Mouse (Mus musculus): ENCODE measurements around the gene Lrrc49. TPM values are rescaled to one million over a fixed set of nuclear protein-coding genes. Genes with fewer than 3 reads are reported as not detected.
A peak's percentile ranks its signal among the peaks of the same experiment; 100 is the strongest.

Lrrc49 gene
- total RNA-seq, 1 experiment = 3.7 TPM

- Histone ChIP-seq H3K9ac (ENCODE audit: insufficient read depth, low read depth, low read length, poor library complexity, severe bottlenecking) (no peak overlapping the region), H3K4me1 (ENCODE audit: control insufficient read depth in 2 of 2, insufficient read depth in 2 of 2, low read length in 2 of 2, poor library complexity in 1 of 2) (no peaks in the 10 kb centered on the region), H3K9me3 (ENCODE audit: control insufficient read depth, insufficient read depth, low read depth, low read length) (no peaks in the 10 kb centered on the region), H3K27ac (ENCODE audit: insufficient read depth, low read depth, low read length, poor library complexity, severe bottlenecking) (no peak overlapping the region), H3K4me3 (ENCODE audit: insufficient read depth in 1 of 2, low read depth in 1 of 2, low read length in 2 of 2, poor library complexity in 1 of 2, severe bottlenecking in 1 of 2) (no peak overlapping the region), H3K36me3 (ENCODE audit: control insufficient read depth, insufficient read depth, low read length, poor library complexity, severe bottlenecking) (no peaks in the 10 kb centered on the region)
- DNase-seq (ENCODE audit: low read depth, low spot score) = no peak
- in situ Hi-C loops (cut with MboI; ENCODE audit: low sequenced_read_pairs in 2 of 2, unreplicated experiment in 2 of 2) = no loop called here
- TF ChIP-seq MAFK (IDR thresholded peaks at IDR 0.05; ENCODE audit: insufficient read depth, low read depth, low read length) (no peak), ZC3H11A (IDR thresholded peaks at IDR 0.05; ENCODE audit: borderline replicate concordance, low read depth, low read length) (no peak), HCFC1 (IDR thresholded peaks at IDR 0.05; ENCODE audit: borderline replicate concordance, insufficient read depth, low read length) (no peak), ZNF384 (IDR thresholded peaks at IDR 0.05; ENCODE audit: low read depth, low read length) (no peak), CHD2 (IDR thresholded peaks at IDR 0.05; ENCODE audit: low read depth, low read length) (no peak)
These were observed 11.5 kb downstream of the Lrrc49 start for GRCm38 (mm10) chr9:60676429-60676828.

- H3K36me3 ChIP-seq (ENCODE audit: control insufficient read depth, insufficient read depth, low read length, poor library complexity, severe bottlenecking) = no peaks in the 10 kb centered on the region
- H3K4me1 ChIP-seq (ENCODE audit: control insufficient read depth in 2 of 2, insufficient read depth in 2 of 2, low read length in 2 of 2, poor library complexity in 1 of 2) = no peaks in the 10 kb centered on the region
- H3K9me3 ChIP-seq (ENCODE audit: control insufficient read depth, insufficient read depth, low read depth, low read length) = no peaks in the 10 kb centered on the region
- in situ Hi-C loops (cut with MboI; ENCODE audit: low sequenced_read_pairs in 2 of 2, unreplicated experiment in 2 of 2) = no loop called here
- H3K9ac ChIP-seq (ENCODE audit: insufficient read depth, low read depth, low read length, poor library complexity, severe bottlenecking) = no peak overlapping the region
- H3K4me3 ChIP-seq (ENCODE audit: insufficient read depth in 1 of 2, low read depth in 1 of 2, low read length in 2 of 2, poor library complexity in 1 of 2, severe bottlenecking in 1 of 2) = no peak overlapping the region
- TF ChIP-seq HCFC1 (IDR thresholded peaks at IDR 0.05; ENCODE audit: borderline replicate concordance, insufficient read depth, low read length) (no peak), ZNF384 (IDR thresholded peaks at IDR 0.05; ENCODE audit: low read depth, low read length) (no peak), MAFK (IDR thresholded peaks at IDR 0.05; ENCODE audit: insufficient read depth, low read depth, low read length) (no peak), ZC3H11A (IDR thresholded peaks at IDR 0.05; ENCODE audit: borderline replicate concordance, low read depth, low read length) (no peak), CHD2 (IDR thresholded peaks at IDR 0.05; ENCODE audit: low read depth, low read length) (no peak)
- no peak overlapping the region for H3K27ac ChIP-seq (ENCODE audit: insufficient read depth, low read depth, low read length, poor library complexity, severe bottlenecking)
- no peak for DNase-seq (ENCODE audit: low read depth, low spot score)
These were observed 13.2 kb downstream of the Lrrc49 start for GRCm38 (mm10) chr9:60674780-60675179.

GRCm38 (mm10) chr9:60672568-60672967, 15.4 kb downstream of the Lrrc49 start:
- Histone ChIP-seq H3K9ac (ENCODE audit: insufficient read depth, low read depth, low read length, poor library complexity, severe bottlenecking) (no peak overlapping the region), H3K36me3 (ENCODE audit: control insufficient read depth, insufficient read depth, low read length, poor library complexity, severe bottlenecking) (no peaks in the 10 kb centered on the region), H3K9me3 (ENCODE audit: control insufficient read depth, insufficient read depth, low read depth, low read length) (no peaks in the 10 kb centered on the region), H3K4me3 (ENCODE audit: insufficient read depth in 1 of 2, low read depth in 1 of 2, low read length in 2 of 2, poor library complexity in 1 of 2, severe bottlenecking in 1 of 2) (no peak overlapping the region), H3K4me1 (ENCODE audit: control insufficient read depth in 2 of 2, insufficient read depth in 2 of 2, low read length in 2 of 2, poor library complexity in 1 of 2) (no peaks in the 10 kb centered on the region), H3K27ac (ENCODE audit: insufficient read depth, low read depth, low read length, poor library complexity, severe bottlenecking) (no peak overlapping the region)
- in situ Hi-C loops (cut with MboI; ENCODE audit: low sequenced_read_pairs in 2 of 2, unreplicated experiment in 2 of 2) = no loop called here
- no peak for TF ChIP-seq HCFC1 (IDR thresholded peaks at IDR 0.05; ENCODE audit: borderline replicate concordance, insufficient read depth, low read length)
- no peak for TF ChIP-seq MAFK (IDR thresholded peaks at IDR 0.05; ENCODE audit: insufficient read depth, low read depth, low read length)
- no peak for TF ChIP-seq ZC3H11A (IDR thresholded peaks at IDR 0.05; ENCODE audit: borderline replicate concordance, low read depth, low read length)
- TF ChIP-seq CHD2 (IDR thresholded peaks at IDR 0.05; ENCODE audit: low read depth, low read length) = no peak
- TF ChIP-seq ZNF384 (IDR thresholded peaks at IDR 0.05; ENCODE audit: low read depth, low read length) = no peak
- no peak for DNase-seq (ENCODE audit: low read depth, low spot score)

- in situ Hi-C loops (cut with MboI; ENCODE audit: low sequenced_read_pairs in 2 of 2, unreplicated experiment in 2 of 2) = no loop called here
- no peaks in the 10 kb centered on the region for H3K36me3 ChIP-seq (ENCODE audit: control insufficient read depth, insufficient read depth, low read length, poor library complexity, severe bottlenecking)
These were observed 19.1 kb downstream of the Lrrc49 start for GRCm38 (mm10) chr9:60668886-60669285.

GRCm38 (mm10) chr9:60665535-60665934, 22.4 kb downstream of the Lrrc49 start:
- in situ Hi-C loops (cut with MboI; ENCODE audit: low sequenced_read_pairs in 2 of 2, unreplicated experiment in 2 of 2) = no loop called here
- no peak overlapping the region for H3K27ac ChIP-seq (ENCODE audit: insufficient read depth, low read depth, low read length, poor library complexity, severe bottlenecking)
- H3K4me1 ChIP-seq (ENCODE audit: control insufficient read depth in 2 of 2, insufficient read depth in 2 of 2, low read length in 2 of 2, poor library complexity in 1 of 2) = no peaks in the 10 kb centered on the region
- H3K9ac ChIP-seq (ENCODE audit: insufficient read depth, low read depth, low read length, poor library complexity, severe bottlenecking) = no peak overlapping the region
- DNase-seq (ENCODE audit: low read depth, low spot score) = no peak
- H3K36me3 ChIP-seq (ENCODE audit: control insufficient read depth, insufficient read depth, low read length, poor library complexity, severe bottlenecking) = no peaks in the 10 kb centered on the region
- H3K4me3 ChIP-seq (ENCODE audit: insufficient read depth in 1 of 2, low read depth in 1 of 2, low read length in 2 of 2, poor library complexity in 1 of 2, severe bottlenecking in 1 of 2) = no peak overlapping the region
- TF ChIP-seq ZC3H11A (IDR thresholded peaks at IDR 0.05; ENCODE audit: borderline replicate concordance, low read depth, low read length) = no peak
- TF ChIP-seq CHD2 (IDR thresholded peaks at IDR 0.05; ENCODE audit: low read depth, low read length) = peak; percentile 83
- TF ChIP-seq HCFC1 (IDR thresholded peaks at IDR 0.05; ENCODE audit: borderline replicate concordance, insufficient read depth, low read length) = no peak
- H3K9me3 ChIP-seq (ENCODE audit: control insufficient read depth, insufficient read depth, low read depth, low read length) = no peaks in the 10 kb centered on the region

More at GRCm38 (mm10) chr9:60668886-60669285, 19.1 kb downstream of the Lrrc49 start:
- H3K27ac ChIP-seq (ENCODE audit: insufficient read depth, low read depth, low read length, poor library complexity, severe bottlenecking) = no peak overlapping the region
- no peak overlapping the region for H3K4me3 ChIP-seq (ENCODE audit: insufficient read depth in 1 of 2, low read depth in 1 of 2, low read length in 2 of 2, poor library complexity in 1 of 2, severe bottlenecking in 1 of 2)
- TF ChIP-seq CHD2 (IDR thresholded peaks at IDR 0.05; ENCODE audit: low read depth, low read length) (no peak), MAFK (IDR thresholded peaks at IDR 0.05; ENCODE audit: insufficient read depth, low read depth, low read length) (no peak), HCFC1 (IDR thresholded peaks at IDR 0.05; ENCODE audit: borderline replicate concordance, insufficient read depth, low read length) (no peak), ZNF384 (IDR thresholded peaks at IDR 0.05; ENCODE audit: low read depth, low read length) (no peak), ZC3H11A (IDR thresholded peaks at IDR 0.05; ENCODE audit: borderline replicate concordance, low read depth, low read length) (no peak)
- DNase-seq (ENCODE audit: low read depth, low spot score) = no peak
- no peak overlapping the region for H3K9ac ChIP-seq (ENCODE audit: insufficient read depth, low read depth, low read length, poor library complexity, severe bottlenecking)
- H3K9me3 ChIP-seq (ENCODE audit: control insufficient read depth, insufficient read depth, low read depth, low read length) = no peaks in the 10 kb centered on the region
- H3K4me1 ChIP-seq (ENCODE audit: control insufficient read depth in 2 of 2, insufficient read depth in 2 of 2, low read length in 2 of 2, poor library complexity in 1 of 2) = no peaks in the 10 kb centered on the region

Data from ES-E14 (cell line).